Mouse (Mus musculus) embryo, embryonic 11.5 days (tissue): ENCODE results near the gene Ano9.

ENCODE experiments used
- DNase-seq: peaks from one replicate; pipeline ENCODE4 v3.0.0-alpha.2; 2012; ENCODE audit warnings: low read depth, low spot score

Gene Ano9

DNA sequence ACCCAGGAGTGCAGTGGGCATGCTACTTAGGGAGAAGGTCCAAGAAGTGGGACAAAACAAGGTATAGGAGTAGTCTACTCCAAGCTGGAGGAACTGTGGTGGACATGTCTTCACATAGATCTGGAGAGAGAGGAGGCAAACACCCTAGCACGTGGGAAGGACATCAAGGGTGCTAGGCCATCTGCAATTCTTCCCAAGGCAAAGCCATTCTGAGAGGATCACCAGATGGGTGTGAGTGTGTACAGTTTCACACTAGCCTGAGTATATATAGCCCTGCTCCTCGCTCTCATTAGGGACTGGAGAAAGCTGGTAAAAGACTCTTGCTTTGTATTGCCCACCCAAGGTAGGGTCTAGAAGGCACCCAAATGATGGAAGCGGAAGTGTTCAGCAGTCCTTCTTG lies 54.3 kb downstream of the Ano9 start:
- no peak for DNase-seq

DNA sequence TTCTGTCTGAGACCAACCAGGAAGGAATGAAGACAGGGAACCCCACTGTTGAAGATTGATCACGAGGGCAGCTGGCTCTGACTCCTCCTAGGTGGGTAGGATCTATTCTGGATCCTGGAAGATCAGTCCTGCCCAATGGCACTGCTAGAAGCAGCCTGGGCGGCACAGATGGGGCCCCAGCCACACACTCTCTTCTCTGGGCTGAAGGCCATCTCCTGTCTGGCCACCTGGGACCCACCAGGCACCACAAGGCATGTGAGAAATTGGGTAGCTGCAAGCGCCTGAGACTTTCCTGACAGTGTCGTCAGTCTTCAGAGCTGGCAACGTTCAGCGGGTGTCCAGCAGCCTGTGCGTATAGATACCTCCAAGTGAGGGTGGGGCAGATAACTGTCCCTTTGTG lies 55.1 kb downstream of the Ano9 start:
- no peak for DNase-seq

DNA sequence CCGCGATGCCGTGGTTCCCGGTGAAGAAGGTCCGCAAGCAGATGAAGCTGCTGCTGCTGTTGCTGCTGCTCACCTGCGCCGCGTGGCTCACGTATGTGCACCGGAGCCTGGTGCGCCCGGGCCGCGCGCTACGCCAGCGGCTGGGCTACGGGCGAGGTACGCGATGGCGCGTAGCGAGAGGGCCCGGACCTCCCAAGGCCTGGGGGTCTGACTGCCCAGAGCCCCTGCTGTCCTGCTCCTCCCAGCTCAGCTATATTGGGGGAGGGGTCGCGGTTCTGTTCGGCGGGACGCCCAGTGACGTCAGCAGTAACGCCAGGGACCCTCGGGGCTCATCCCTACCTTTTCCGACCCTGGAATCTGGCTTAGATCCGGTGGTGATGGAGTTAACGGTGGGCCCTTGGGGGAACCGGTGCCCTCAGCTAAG lies 56.3 kb downstream of the Ano9 start:
- DNase-seq, result no peak

DNA sequence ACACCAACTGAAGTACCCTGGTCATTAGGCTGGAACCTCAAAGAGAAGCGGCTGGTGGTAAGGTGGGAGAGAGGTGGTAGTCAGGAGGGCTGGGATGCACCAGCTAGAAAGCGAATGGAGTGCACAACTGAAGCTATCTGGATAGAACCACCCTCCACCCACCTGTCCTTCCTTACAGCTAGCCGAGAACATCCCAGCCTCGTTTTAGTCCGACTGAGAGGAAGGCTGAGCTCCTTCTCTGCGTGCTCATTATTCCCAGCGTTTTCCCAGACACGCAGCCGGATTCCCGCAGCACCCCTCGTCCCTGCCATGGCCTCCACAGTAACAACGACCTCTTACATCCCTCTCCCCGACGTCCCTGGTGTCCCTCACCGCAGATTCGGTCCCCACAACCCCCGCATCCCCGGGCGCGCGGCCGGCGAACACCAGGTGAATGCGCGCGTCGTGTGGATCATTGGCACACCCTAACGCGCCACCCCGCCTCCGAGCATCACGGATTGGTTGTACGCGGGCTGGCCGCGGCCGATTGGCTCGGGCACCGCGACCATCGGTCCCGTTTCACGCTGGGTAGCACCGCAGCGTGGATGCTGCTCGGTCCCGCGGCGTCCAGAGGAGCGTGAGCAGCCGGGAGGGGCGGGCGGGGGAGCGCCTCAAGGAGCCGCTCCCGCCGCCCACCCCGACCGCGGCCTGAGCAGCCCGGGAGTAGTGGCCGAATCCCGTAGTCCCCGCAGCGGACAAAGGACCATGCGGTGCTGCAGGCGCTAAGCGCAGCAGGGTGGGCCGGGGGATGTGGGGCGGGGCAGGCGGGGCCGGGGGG lies 57.0 kb downstream of the Ano9 start, which contains the start of gene B4galnt4:
B4galnt4 (plus strand) TSS at position 679 of the 817 bp plus-strand sequence.
- DNase-seq, result peak; percentile 77

DNA sequence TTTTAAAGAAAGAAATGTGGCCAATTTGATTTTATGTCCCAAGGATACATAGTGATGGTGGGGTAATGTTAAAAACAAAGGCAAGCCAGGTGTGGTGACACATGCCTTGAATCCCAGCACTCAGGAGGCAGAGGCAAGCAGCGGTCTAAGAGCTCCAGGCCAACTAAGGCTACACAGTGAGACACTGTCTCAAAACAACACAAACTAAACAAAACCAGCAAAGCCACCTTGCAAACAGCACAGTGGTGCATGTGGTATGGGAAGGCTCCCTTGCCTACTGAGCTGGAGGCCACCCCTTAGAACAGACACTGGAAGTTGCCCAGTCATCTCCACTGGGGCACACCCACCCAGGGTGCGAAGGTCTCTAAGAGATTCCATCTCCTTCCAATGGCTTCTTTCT lies 57.7 kb downstream of the Ano9 start:
- no peak for DNase-seq

DNA sequence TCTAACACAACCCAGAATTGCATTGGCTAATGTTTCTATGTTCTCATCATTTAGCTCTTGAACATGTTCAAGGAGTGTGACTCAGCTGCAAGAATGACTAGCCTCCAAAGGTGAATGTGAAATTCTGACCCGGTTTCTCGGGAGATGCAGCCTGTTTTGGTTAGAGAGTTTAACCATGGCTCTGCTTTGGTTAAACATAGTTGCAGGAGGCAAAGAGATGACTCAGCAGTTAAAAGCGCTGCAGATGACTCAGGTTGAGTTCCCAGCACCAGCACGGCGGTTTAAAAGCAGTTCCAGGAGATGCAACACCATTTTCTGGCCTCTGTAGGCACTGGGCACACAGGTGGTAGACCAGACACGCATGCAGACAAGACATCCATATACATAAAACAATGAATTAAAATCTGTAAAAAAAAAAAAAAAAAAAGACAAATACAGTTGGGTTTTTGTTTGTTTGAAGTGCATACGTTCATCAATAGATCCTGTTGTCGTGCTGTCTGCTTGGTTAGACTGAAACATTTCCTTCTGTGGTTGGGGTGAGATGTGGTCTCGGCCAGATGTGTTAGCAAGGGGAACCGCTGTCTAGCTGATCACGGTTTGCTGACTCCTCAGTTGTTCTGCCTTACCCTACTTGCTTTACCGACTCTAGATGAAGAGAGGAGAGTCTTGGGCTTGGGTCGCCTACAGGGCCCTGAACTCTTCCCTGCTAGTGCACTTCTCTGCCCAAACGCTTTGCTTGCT lies 58.8 kb downstream of the Ano9 start:
- DNase-seq, result no peak

DNA sequence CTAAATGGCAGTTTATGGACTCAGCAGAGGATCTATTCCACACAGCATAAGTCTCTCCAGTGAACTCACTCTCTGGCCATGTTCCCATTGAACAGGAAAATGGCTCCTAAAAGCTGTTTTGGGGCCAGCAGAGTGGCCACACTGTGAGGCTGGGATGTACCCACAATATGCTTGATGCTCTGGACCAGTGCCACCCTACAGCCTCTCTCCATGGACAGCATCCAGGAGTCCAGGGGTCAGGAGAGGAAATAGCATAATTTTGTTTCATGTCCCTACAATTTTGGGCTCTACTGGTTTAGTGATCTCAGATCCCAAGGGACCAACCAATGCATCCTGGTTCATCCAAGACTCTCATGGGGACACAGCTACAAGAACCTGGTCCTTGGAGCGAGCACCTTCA lies 60.1 kb downstream of the Ano9 start:
- DNase-seq, result no peak

DNA sequence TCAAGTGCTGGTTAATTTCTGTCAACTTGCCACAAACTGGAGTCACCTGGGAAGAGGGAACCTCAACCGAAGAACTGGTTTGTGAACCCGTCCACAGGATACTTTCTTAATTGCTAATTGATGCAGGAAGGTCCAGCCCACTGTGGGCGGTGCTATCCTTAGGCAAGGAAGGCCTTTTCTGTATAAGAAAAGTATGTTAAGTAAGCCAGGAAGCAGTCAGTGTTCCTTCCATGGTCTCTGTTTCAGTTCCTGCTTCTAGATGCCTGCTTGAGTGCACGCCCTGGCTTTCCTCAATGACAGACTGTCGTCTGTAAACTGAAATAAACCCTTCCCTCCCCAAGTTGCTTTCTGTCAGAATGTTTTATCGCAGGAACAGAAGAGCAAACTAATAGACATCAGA lies 60.6 kb downstream of the Ano9 start:
- DNase-seq, result no peak

DNA sequence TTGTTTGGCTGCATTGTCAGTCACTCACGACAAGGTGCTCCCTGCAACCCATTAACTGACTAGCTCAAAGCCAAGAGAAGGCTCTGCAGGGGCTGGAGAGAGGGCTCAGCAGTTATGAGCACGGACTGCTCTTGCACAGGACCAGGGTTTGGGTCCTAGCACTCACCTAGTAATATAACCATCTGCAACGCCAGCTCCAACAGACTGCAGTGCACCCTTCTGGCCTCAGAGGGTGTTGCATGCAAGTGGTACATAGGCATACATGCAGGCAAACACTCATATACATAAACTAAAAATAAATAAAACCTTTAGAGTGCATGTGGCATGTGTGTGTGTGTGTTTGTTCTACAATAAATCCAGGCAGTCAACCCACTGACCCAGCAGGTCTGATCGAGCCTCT lies 61.8 kb downstream of the Ano9 start:
- DNase-seq, result no peak

DNA sequence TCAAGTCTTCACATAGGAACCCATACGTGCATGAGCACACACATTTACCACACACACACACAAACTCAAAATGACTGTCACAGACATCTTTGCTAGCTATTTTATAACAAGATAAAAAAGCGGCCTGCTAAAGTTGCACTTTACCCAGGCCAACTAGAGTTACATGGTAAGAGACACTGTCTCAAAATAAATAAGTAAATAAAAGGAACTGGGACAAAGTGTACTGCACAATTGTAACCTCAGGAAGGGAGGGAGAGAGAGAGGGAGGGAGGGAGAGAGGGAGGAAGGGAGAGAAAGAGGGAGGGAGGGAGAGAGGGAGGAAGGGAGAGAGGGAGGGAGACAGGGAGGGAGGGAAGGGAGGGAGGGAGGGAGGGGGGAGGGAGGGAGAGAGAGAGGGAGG lies 65.2 kb downstream of the Ano9 start:
- no peak for DNase-seq

DNA sequence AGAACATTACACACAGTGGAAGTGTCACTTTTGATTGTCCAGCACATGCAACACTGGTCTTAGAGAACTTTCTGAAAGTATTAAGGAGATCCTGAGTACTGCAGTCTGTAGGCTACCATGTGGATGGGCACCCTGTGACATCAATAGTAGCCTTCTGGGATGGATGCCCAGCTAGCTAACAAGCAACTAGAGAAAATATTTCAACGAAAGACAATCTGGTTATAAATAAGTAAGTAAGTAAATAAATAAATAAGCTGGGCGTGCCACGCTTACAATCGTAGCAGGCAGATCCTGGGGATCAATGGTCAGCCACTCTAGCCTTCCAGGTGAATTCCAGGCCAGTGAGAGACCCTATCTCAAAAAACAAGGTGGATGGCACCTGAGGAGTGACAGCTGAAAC lies 65.6 kb downstream of the Ano9 start:
- DNase-seq, result no peak
